Mouse (Mus musculus) liver, postnatal 0 days (tissue): Measurements from ENCODE around the gene AI837181.

Experiments
- CTCF ChIP-seq: sonication (generic); IDR thresholded peaks from 2 replicates; pipeline ENCODE4 v1.5.1; 2016; ENCODE audit warnings: antibody characterized with exemption, low read depth
- EP300 ChIP-seq: IDR thresholded peaks from 2 replicates; pipeline ENCODE4 v1.6.1; 2016; ENCODE audit warnings: antibody characterized with exemption, low read depth, mild to moderate bottlenecking

DNA sequence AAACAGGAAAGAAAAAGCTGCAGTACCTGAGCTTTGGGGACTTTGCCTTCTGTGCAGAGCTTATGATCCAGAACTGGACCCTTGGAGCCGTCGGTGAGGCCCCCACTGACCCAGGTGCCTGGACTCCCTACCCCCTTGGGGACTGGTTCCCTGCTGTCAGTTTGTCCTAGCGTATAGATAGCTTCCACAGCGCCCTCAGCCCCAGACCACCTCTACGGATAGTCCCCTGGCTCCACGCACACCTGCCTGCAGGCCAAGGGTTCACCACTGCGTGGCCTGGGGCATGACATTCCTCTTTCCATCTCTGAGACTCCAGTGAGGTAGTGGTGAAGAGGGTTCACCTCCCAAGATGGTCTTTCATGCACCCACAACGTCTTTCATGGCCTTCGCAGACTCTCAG is 38.3 kb downstream of the AI837181 start:
- TF ChIP-seq CTCF, result no peak
- TF ChIP-seq EP300, result no peak
